Comparison of ENCODE assay signal across 9 mouse cellular contexts in genomic region chr2:126287942-126288341, GRCm38 (mm10).
"Had no signal": no experiment of that assay in that cellular context is flagged by ENCODE, and none has a peak within 500 bp of the region (broad histone marks: within the 10 kb centered on the region; RNA-seq: fewer than 3 reads in every experiment).

No protein-coding gene starts in this region.

- ATAC-seq: intestine, embryonic 16.5 days; liver, embryonic 12.5 days had no signal

- DNase-seq: kidney, adult 2 months; kidney, postnatal 14 days; lung, embryonic 14.5 days; lung, postnatal 10 days; lung, postnatal 4 days; midbrain, embryonic 14.5 days; thymus, postnatal 14 days had no signal
